Comparison of ENCODE assay signal across 8 mouse cellular contexts in the genomic region with DNA sequence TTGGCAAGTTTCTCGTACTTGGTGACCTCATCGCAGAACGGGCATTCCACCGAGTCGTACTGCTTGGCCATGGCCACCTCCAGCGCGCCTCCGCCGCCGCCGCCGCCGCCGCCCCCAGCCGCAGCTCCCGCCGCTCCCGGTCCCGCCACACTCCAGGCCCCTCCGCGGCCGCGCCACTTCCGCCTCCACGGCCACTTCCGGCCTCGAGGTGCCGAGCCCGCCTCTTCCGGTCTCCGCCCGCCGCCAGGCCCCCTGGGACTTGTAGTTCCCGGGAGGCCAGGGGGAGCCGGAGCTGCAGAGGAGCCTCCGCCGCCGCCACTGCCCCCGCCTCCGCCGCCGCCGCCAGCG. TPM values are rescaled to one million over a fixed set of nuclear protein-coding genes. Genes with fewer than 3 reads are reported as not detected.
DNase-seq lines count a peak whose midpoint lies in the region; ATAC-seq and TF ChIP-seq lines count a peak whose summit lies in the region.

No protein-coding gene starts in this region.

- peak; percentile 58; the same call in 1 of the 2 replicates for ATAC-seq in G1E (ENCODE audit: extremely low read depth, insufficient number of reproducible peaks, low FRiP score, poor library complexity, severe bottlenecking)
- peak; percentile 79 for ATAC-seq in cerebellum, adult (ENCODE audit: insufficient number of reproducible peaks, low FRiP score, low TSS enrichment)
- ATAC-seq in forebrain, embryonic 14.5 days, result peak; percentile 91
- ATAC-seq in lung, embryonic 16.5 days (ENCODE audit: low read depth), result peak; percentile 93

- peak overlapping the region; percentile 72 for H3K9ac ChIP-seq in forebrain, embryonic 14.5 days (ENCODE audit: low read length)
- H3K9ac ChIP-seq in lung, embryonic 16.5 days (ENCODE audit: low read length), result peak overlapping the region; percentile 88

- peak; percentile 90 for DNase-seq in G1E (ENCODE audit: low spot score)
- peak; percentile 95 for DNase-seq in forebrain, embryonic 14.5 days (ENCODE audit: low spot score)
- peak; percentile 98 to 99 for DNase-seq in heart, postnatal 14 days
- peak; percentile 90 to 94 for DNase-seq in layer of hippocampus, adult 18-20 months (ENCODE audit: low spot score in 2 of 2)
- DNase-seq in ovary, postnatal 14 days (ENCODE audit: low spot score), result peak; percentile 89
- DNase-seq in thymus, postnatal 14 days, result peak; percentile 97

- H3K9me3 ChIP-seq in G1E (replicated peaks), result no peaks in the 10 kb centered on the region
- no peaks in the 10 kb centered on the region for H3K9me3 ChIP-seq in forebrain, embryonic 14.5 days (replicated peaks; ENCODE audit: control insufficient read depth, low read length)
- H3K9me3 ChIP-seq in lung, embryonic 16.5 days (ENCODE audit: control insufficient read depth, low read length), result no peaks in the 10 kb centered on the region

- intact Hi-C loops in heart, postnatal 14 days (cut with DNase I), result loop anchor here (2.0 to 5.0 kb wide), 2 partner anchors 16 to 140 kb away; no protein-coding TSS in a partner anchor

- peaks cover 42% of the 10 kb centered on the region for H3K36me3 ChIP-seq in G1E (replicated peaks)
- H3K36me3 ChIP-seq in forebrain, embryonic 14.5 days (ENCODE audit: control insufficient read depth, insufficient read depth, low read length), result peaks cover 37% of the 10 kb centered on the region
- H3K36me3 ChIP-seq in lung, embryonic 16.5 days (ENCODE audit: control insufficient read depth, insufficient read depth, low read length), result peaks cover 26% of the 10 kb centered on the region

- under 1% methylated on average over 28 of the region's 44 CpGs for WGBS in forebrain, embryonic 14.5 days
- 0% methylated on average over 30 of the region's 44 CpGs for WGBS in lung, embryonic 16.5 days

- peak overlapping the region; percentile 90 for H3K4me2 ChIP-seq in forebrain, embryonic 14.5 days (ENCODE audit: low read length)
- H3K4me2 ChIP-seq in lung, embryonic 16.5 days (ENCODE audit: low read depth, low read length), result peak overlapping the region; percentile 82

- H3K4me3 ChIP-seq in G1E (ENCODE audit: low read depth, low read length), result peak overlapping the region; percentile 93
- peak overlapping the region; percentile 89 for H3K4me3 ChIP-seq in forebrain, embryonic 14.5 days (ENCODE audit: low read depth, low read length)
- H3K4me3 ChIP-seq in lung, embryonic 16.5 days (ENCODE audit: low read length), result peak overlapping the region; percentile 70

- TF ChIP-seq CTCF in G1E (IDR thresholded peaks at IDR 0.05; ENCODE audit: low read depth, low read length), result no peak

- peaks cover 61% of the 10 kb centered on the region for H3K4me1 ChIP-seq in G1E (ENCODE audit: insufficient read depth, low read depth, low read length)
- H3K4me1 ChIP-seq in forebrain, embryonic 14.5 days (ENCODE audit: control insufficient read depth, insufficient read depth, low read length), result peaks cover 14% of the 10 kb centered on the region
- peaks cover 15% of the 10 kb centered on the region for H3K4me1 ChIP-seq in lung, embryonic 16.5 days (replicated peaks; ENCODE audit: control insufficient read depth, insufficient read depth, low read length)

- peak overlapping the region; percentile 97 for H3K27ac ChIP-seq in forebrain, embryonic 14.5 days (ENCODE audit: low read depth, low read length)
- peak overlapping the region; percentile 97 for H3K27ac ChIP-seq in lung, embryonic 16.5 days (ENCODE audit: low read length)

- peaks cover 7% of the 10 kb centered on the region; the same call in 1 of the 2 replicates for H3K27me3 ChIP-seq in G1E (ENCODE audit: insufficient read depth, low read length)
- H3K27me3 ChIP-seq in forebrain, embryonic 14.5 days (replicated peaks; ENCODE audit: control insufficient read depth, insufficient read depth, low read length), result no peaks in the 10 kb centered on the region
- no peaks in the 10 kb centered on the region for H3K27me3 ChIP-seq in lung, embryonic 16.5 days (ENCODE audit: control insufficient read depth, insufficient read depth, low read depth, low read length)

RNA-seq across cellular contexts. Expression of a gene that starts 0.3 kb away (rescaled TPM):
- total RNA-seq in G1E (2014; fragmentation: Nextera tagmentation), result 68.7 and 71.2 TPM in 2 replicates
- 31.7 and 32.5 TPM in 2 replicates for total RNA-seq in G1E (2017)
- 105 and 129 TPM in 2 replicates for polyA plus RNA-seq in G1E (2012)
- 72.9 and 75.1 TPM in 2 replicates for polyA plus RNA-seq in forebrain, embryonic 14.5 days (2014; fragmentation: Nextera tagmentation; extraction: Ambion mirVana)
- total RNA-seq in heart, postnatal 14 days (2021), result 10 to 100 TPM; 30.7 to 31.3 TPM
- total RNA-seq in layer of hippocampus, adult 18-20 months (2021), result 100 to 1,000 TPM; 119 to 123 TPM
- polyA plus RNA-seq in lung, embryonic 16.5 days (2015; fragmentation: Nextera tagmentation; extraction: Ambion mirVana), result 77.2 and 85.1 TPM in 2 replicates

RNA-seq across cellular contexts. Expression of a gene that starts 8.3 kb away (rescaled TPM):
- total RNA-seq in G1E (2014; fragmentation: Nextera tagmentation) (not detected in 2 replicates), G1E (2017) (0.06 and 0.98 TPM in 2 replicates)
- 0.35 and 0.39 TPM in 2 replicates for polyA plus RNA-seq in G1E (2012)
- 25.8 and 37.4 TPM in 2 replicates for polyA plus RNA-seq in forebrain, embryonic 14.5 days (2014; fragmentation: Nextera tagmentation; extraction: Ambion mirVana)
- 10 to 100 TPM; 37.4 to 39.4 TPM for total RNA-seq in heart, postnatal 14 days (2021)
- total RNA-seq in layer of hippocampus, adult 18-20 months (2021), result 10 to 100 TPM; 16.6 to 19.4 TPM
- 43.2 and 46.2 TPM in 2 replicates for polyA plus RNA-seq in lung, embryonic 16.5 days (2015; fragmentation: Nextera tagmentation; extraction: Ambion mirVana)

RNA-seq across cellular contexts. Expression of a gene that starts 8.6 kb away (rescaled TPM):
- total RNA-seq in G1E (2014; fragmentation: Nextera tagmentation) (14.7 and 22.9 TPM in 2 replicates), G1E (2017) (12.8 and 13.6 TPM in 2 replicates)
- 81.4 and 145 TPM in 2 replicates for polyA plus RNA-seq in G1E (2012)
- 10.9 and 14.3 TPM in 2 replicates for polyA plus RNA-seq in forebrain, embryonic 14.5 days (2014; fragmentation: Nextera tagmentation; extraction: Ambion mirVana)
- 1 to 10 TPM; 6.0 to 7.4 TPM for total RNA-seq in heart, postnatal 14 days (2021)
- total RNA-seq in layer of hippocampus, adult 18-20 months (2021), result 1 to 10 TPM; 8.5 to 9.9 TPM
- polyA plus RNA-seq in lung, embryonic 16.5 days (2015; fragmentation: Nextera tagmentation; extraction: Ambion mirVana), result 22.0 and 25.5 TPM in 2 replicates

RNA-seq across cellular contexts. Expression of a gene that starts 28.3 kb away (rescaled TPM):
- not detected in 2 replicates for total RNA-seq in G1E (2014; fragmentation: Nextera tagmentation)
- total RNA-seq in G1E (2017), result 0.17 TPM in 1 of 2 replicates, not detected in the other
- polyA plus RNA-seq in G1E (2012), result not detected in 2 replicates
- polyA plus RNA-seq in forebrain, embryonic 14.5 days (2014; fragmentation: Nextera tagmentation; extraction: Ambion mirVana), result 3.2 and 3.4 TPM in 2 replicates
- total RNA-seq in heart, postnatal 14 days (2021), result not detected
- total RNA-seq in layer of hippocampus, adult 18-20 months (2021), result 1 to 10 TPM; 1.5 to 1.8 TPM
- 0.34 and 0.43 TPM in 2 replicates for polyA plus RNA-seq in lung, embryonic 16.5 days (2015; fragmentation: Nextera tagmentation; extraction: Ambion mirVana)

RNA-seq across cellular contexts. Expression of a gene that starts 44.5 kb away (rescaled TPM):
- total RNA-seq in G1E (2014; fragmentation: Nextera tagmentation), result 9.0 and 9.7 TPM in 2 replicates
- total RNA-seq in G1E (2017), result 14.0 and 17.7 TPM in 2 replicates
- polyA plus RNA-seq in G1E (2012), result 28.2 and 30.1 TPM in 2 replicates
- 67.9 and 71.2 TPM in 2 replicates for polyA plus RNA-seq in forebrain, embryonic 14.5 days (2014; fragmentation: Nextera tagmentation; extraction: Ambion mirVana)
- 10 to 100 TPM; 10.7 to 12.1 TPM for total RNA-seq in heart, postnatal 14 days (2021)
- total RNA-seq in layer of hippocampus, adult 18-20 months (2021), result 10 to 100 TPM; 30.2 to 32.1 TPM
- polyA plus RNA-seq in lung, embryonic 16.5 days (2015; fragmentation: Nextera tagmentation; extraction: Ambion mirVana), result 61.7 and 63.5 TPM in 2 replicates

Comparison
In these comparisons a context has a peak if more than half of its experiments do, and no peak if none do; other contexts are left out.
1. Peak in every context shown above with its lines: DNase-seq, ATAC-seq, H3K4me3 ChIP-seq and H3K27ac ChIP-seq.
2. RNA of a gene that starts 8.3 kb away (total RNA-seq): 37.4 to 39.4 TPM in heart, postnatal 14 days and 16.6 to 19.4 TPM in layer of hippocampus, adult 18-20 months; 0.06 to 0.98 TPM in G1E; every median in the first group is over 4 times any median in the second.